Mouse (Mus musculus): Measurements from ENCODE around the gene Aff1. TPM values are rescaled to one million over a fixed set of nuclear protein-coding genes. Genes with fewer than 3 reads are reported as not detected.
A peak's percentile ranks its signal among the peaks of the same experiment; 100 is the strongest.

Aff1 gene
- total and polyA plus RNA-seq, 3 experiments, result 16.6 to 152 (median 51.3) TPM

DNA sequence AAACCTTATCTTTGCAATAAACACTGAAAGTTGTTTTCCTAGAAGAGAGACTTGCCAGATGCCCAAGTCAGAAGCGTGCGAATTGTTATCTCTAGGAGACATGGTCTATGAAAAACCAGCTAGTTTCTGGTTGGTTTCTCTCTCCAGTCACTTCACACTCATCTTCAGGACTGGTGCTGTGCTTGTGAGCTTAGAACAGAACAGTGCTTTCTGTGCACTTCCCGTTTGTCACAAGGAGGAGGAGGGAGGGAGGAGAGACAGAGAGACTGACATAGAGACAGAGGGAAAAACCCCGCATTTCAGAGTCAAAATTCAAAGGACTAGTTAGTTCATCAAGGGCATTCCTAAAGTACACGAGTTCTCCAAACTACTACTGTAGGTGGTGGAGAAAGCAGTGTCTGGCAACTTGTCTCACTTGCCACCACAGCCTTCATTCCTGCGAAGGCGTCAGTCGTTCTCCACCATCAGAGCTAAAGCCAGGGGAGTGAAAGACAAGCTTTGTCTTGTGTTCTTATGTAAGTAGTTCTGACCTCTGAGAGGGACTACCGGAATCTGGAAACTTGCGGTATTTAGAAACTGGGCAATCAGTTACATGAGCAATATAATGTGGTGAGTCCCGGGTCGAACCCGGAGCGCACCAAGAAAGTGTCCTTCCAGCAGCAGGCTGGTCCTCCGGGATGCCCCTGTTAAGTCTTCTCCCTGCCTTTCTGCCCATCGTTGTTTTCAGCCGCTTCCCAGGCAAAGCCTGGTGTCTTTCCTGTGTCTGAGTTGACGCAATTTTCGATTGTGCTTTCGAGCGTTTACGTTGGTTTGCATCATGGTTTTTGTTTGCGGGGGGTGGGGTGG, 60.7 kb downstream of the Aff1 start:
- H3K4me3 ChIP-seq (ENCODE audit: low read depth, low read length), result peak overlapping the region; percentile 91
- peaks cover 20% of the 10 kb centered on the region for H3K36me3 ChIP-seq (replicated peaks)
- no peaks in the 10 kb centered on the region for H3K27me3 ChIP-seq (ENCODE audit: insufficient read depth, low read length)
- no peaks in the 10 kb centered on the region for H3K9me3 ChIP-seq (replicated peaks)
- no peak for TF ChIP-seq GATA1 (IDR thresholded peaks at IDR 0.05; ENCODE audit: borderline replicate concordance, low read length)
- 0 out of 2 replicates have a peak, but pooled peaks have one; percentile 16 for TF ChIP-seq POLR2AphosphoS5 (IDR thresholded peaks at IDR 0.05; ENCODE audit: insufficient replicate concordance, low read depth, low read length)
- peak; percentile 69 for ATAC-seq (ENCODE audit: extremely low read depth, insufficient number of reproducible peaks, low FRiP score, poor library complexity, severe bottlenecking)
- DNase-seq (ENCODE audit: low spot score), result no peak
- peaks cover 67% of the 10 kb centered on the region for H3K4me1 ChIP-seq (ENCODE audit: insufficient read depth, low read depth, low read length)

DNA sequence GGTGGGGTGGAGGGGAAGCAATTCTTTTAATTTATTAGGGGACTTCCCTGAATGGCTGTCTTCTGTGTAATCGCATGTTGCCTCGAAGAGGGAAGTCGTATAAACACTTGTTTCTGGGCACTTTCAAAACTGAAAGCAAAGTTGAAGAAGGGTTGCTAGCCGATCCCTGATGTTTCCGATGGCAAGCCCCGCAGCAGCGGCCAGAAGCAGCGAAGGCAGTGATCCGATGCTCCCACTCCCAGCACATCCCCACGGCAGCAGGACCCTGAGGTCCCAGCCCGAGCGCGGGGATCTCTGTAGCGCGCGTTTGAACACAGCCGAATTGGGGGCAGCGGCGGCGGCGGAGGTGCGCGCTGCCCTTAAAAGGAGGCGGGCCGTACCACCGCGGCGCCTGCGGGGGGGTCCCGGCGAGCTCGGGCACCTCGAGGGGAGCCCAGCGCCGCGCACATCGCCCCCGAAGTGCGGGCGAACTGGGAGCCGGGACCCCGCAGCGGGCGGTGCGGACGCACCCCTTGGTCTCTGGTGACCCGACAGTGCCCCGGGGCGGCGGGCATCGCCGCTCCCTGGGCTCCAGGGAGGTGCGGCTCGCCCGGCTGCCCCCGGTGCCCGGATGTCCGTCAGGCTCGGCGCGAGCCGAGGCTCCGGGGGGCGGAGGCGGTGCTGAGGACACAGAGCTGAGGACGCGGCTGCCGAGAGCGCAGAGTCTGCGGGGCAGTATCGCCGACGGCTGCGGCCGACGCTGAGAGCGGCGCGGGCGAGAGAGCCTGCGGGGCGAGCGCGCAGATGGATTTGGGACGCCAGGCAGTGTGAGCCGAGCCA, 61.5 kb downstream of the Aff1 start:
- TF ChIP-seq TAL1 (conservative IDR thresholded peaks at IDR 0.05; ENCODE audit: low read depth, low read length) (no peak), POLR2AphosphoS5 (IDR thresholded peaks at IDR 0.05; ENCODE audit: insufficient replicate concordance, low read depth, low read length) (peak; percentile 90; the same call in 1 of the 2 replicates)
- H3K9me3 ChIP-seq (replicated peaks), result no peaks in the 10 kb centered on the region
- peak overlapping the region; percentile 91 for H3K4me3 ChIP-seq (ENCODE audit: low read depth, low read length)
- H3K36me3 ChIP-seq (replicated peaks), result peaks cover 26% of the 10 kb centered on the region
- peak; percentile 29; the same call in 1 of the 2 replicates for ATAC-seq (ENCODE audit: extremely low read depth, insufficient number of reproducible peaks, low FRiP score, poor library complexity, severe bottlenecking)
- H3K4me1 ChIP-seq (ENCODE audit: insufficient read depth, low read depth, low read length), result peaks cover 71% of the 10 kb centered on the region
- no peaks in the 10 kb centered on the region for H3K27me3 ChIP-seq (ENCODE audit: insufficient read depth, low read length)
- DNase-seq (ENCODE audit: low spot score), result peak; percentile 84

DNA sequence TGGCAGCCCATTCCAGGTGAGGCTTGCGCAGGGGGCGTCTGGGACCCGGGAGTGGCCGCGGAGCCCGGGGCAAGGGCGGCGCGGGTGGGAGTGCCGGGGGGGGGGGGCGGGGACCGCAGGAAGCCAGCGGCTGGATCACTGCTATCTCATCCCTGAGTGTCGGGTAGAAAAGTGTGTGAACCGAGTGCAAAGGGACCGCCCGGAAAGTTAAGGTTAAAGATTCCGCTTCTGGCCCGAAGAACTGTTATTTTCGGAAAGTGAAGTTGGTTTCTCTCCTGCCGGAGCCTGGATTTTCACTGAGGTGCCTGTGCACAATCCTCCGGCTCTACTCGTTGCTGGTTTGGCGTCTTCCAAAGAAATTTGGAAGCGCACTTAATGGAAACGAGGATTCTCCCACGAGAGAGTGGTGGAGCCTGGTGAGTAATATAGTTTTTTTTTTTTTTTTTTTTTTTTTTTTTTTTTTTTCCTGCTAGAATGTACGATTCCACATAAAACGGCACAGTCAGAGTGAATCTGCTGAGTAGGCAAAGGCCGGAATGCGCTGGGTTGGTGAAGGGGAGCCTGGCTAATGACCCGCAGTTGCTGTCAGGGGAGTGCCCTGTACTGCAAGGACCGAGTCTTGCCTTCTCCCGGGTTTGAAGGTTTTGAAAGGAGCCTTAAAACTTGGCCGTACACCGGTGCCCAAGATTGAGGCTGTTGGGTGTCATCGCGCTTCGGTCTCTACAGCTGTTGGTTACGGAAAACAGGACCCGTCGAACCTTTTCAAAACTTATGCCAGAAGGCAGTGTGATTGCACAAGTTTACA, 62.4 kb downstream of the Aff1 start:
- TF ChIP-seq CTCF (IDR thresholded peaks at IDR 0.05; ENCODE audit: low read depth, low read length) (no peak), TAL1 (conservative IDR thresholded peaks at IDR 0.05; ENCODE audit: low read depth, low read length) (no peak), GATA2 (IDR thresholded peaks at IDR 0.05; ENCODE audit: borderline replicate concordance, low read depth, low read length) (no peak), GATA1 (IDR thresholded peaks at IDR 0.05; ENCODE audit: borderline replicate concordance, low read length) (no peak), POLR2AphosphoS5 (IDR thresholded peaks at IDR 0.05; ENCODE audit: insufficient replicate concordance, low read depth, low read length) (no peak)
- H3K4me1 ChIP-seq (ENCODE audit: insufficient read depth, low read depth, low read length), result peaks cover 72% of the 10 kb centered on the region
- peaks cover 29% of the 10 kb centered on the region for H3K36me3 ChIP-seq (replicated peaks)
- ATAC-seq (ENCODE audit: extremely low read depth, insufficient number of reproducible peaks, low FRiP score, poor library complexity, severe bottlenecking) (no peak), DNase-seq (ENCODE audit: low spot score) (no peak)
- peak overlapping the region; percentile 91 for H3K4me3 ChIP-seq (ENCODE audit: low read depth, low read length)
- no peaks in the 10 kb centered on the region for H3K27me3 ChIP-seq (ENCODE audit: insufficient read depth, low read length)
- no peaks in the 10 kb centered on the region for H3K9me3 ChIP-seq (replicated peaks)

DNA sequence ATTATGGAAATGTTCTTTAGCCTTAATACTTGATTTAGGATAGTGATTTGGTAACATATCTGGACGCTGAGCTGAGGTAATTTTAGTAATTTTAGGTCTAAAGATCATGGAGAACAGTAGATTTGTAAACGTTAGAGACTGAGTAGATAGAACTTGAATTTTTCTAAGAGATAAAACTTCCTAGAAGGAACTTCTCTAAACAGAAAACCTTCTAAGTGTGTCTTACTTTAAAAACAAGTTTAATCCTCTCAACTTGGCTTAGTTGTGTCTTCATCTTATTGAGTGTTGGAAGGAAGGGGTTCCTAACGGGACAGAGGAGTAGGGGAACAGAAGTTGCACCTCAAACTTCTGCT, 62.9 kb downstream of the Aff1 start:
- Histone ChIP-seq H3K36me3 (replicated peaks) (peaks cover 29% of the 10 kb centered on the region), H3K4me1 (ENCODE audit: insufficient read depth, low read depth, low read length) (peaks cover 72% of the 10 kb centered on the region), H3K9me3 (replicated peaks) (no peaks in the 10 kb centered on the region), H3K27me3 (ENCODE audit: insufficient read depth, low read length) (no peaks in the 10 kb centered on the region), H3K4me3 (ENCODE audit: low read depth, low read length) (peak overlapping the region; percentile 91)
- TF ChIP-seq GATA2 (IDR thresholded peaks at IDR 0.05; ENCODE audit: borderline replicate concordance, low read depth, low read length), result no peak
- DNase-seq (ENCODE audit: low spot score), result no peak
- no peak for ATAC-seq (ENCODE audit: extremely low read depth, insufficient number of reproducible peaks, low FRiP score, poor library complexity, severe bottlenecking)

DNA sequence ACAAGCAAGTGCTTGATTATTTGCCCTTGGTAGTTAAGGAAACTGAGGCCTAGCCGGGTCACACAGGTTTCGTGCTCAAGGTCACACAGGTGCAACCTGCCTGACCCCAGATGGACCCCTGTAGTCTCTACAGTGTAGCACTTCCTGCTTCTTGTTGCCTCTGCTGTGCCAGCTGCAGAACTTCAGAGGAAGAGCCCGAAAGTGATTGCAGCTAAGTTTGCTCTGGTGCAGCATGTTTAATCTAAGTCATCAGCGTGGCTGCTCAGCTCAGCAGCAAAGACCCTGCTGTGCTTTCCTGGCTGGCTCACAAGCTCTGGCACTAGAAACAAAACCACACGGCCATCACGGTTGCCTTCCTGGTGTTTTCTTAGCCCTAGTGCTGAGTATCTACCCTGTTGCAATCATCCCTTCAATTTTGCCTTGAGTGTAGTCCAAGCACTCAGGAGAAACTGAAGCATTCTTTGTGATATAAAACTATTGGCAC, 64.1 kb downstream of the Aff1 start:
- H3K9me3 ChIP-seq (replicated peaks), result no peaks in the 10 kb centered on the region
- peak overlapping the region; percentile 60 for H3K4me3 ChIP-seq (ENCODE audit: low read depth, low read length)
- H3K4me1 ChIP-seq (ENCODE audit: insufficient read depth, low read depth, low read length), result peaks cover 73% of the 10 kb centered on the region
- H3K36me3 ChIP-seq (replicated peaks), result peaks cover 29% of the 10 kb centered on the region
- no peak for TF ChIP-seq GATA1 (IDR thresholded peaks at IDR 0.05; ENCODE audit: borderline replicate concordance, low read length)
- no peak for TF ChIP-seq TAL1 (conservative IDR thresholded peaks at IDR 0.05; ENCODE audit: low read depth, low read length)
- no peak for TF ChIP-seq POLR2AphosphoS5 (IDR thresholded peaks at IDR 0.05; ENCODE audit: insufficient replicate concordance, low read depth, low read length)
- no peak for TF ChIP-seq CTCF (IDR thresholded peaks at IDR 0.05; ENCODE audit: low read depth, low read length)
- TF ChIP-seq GATA2 (IDR thresholded peaks at IDR 0.05; ENCODE audit: borderline replicate concordance, low read depth, low read length), result no peak
- no peaks in the 10 kb centered on the region for H3K27me3 ChIP-seq (ENCODE audit: insufficient read depth, low read length)
- no peak for DNase-seq (ENCODE audit: low spot score)
- ATAC-seq (ENCODE audit: extremely low read depth, insufficient number of reproducible peaks, low FRiP score, poor library complexity, severe bottlenecking), result no peak

DNA sequence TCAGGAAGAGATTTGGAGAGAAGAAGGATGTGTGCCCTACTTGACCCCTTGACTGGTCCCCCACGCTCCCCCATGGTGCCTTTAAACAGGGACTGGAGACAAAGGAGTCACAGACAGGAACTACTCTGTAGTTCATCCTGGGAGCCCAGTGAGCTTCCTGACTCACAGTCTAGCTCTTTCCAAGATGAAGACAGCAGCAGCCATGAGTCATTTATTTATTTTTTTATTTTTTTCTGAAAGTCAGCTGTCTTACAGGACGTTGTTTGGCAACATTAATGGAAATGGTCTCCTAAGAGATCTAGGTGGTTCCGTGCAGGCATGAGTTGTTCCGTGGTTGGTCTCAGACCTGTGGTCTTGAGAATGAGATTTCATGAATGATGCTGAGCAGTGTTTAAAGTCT, 66.3 kb downstream of the Aff1 start:
- Histone ChIP-seq H3K9me3 (replicated peaks) (no peaks in the 10 kb centered on the region), H3K4me1 (ENCODE audit: insufficient read depth, low read depth, low read length) (peaks cover 81% of the 10 kb centered on the region), H3K27me3 (ENCODE audit: insufficient read depth, low read length) (no peaks in the 10 kb centered on the region), H3K4me3 (ENCODE audit: low read depth, low read length) (no peak overlapping the region; the same call in 1 of the 2 replicates), H3K36me3 (replicated peaks) (peaks cover 38% of the 10 kb centered on the region)
- no peak for DNase-seq (ENCODE audit: low spot score)
- no peak for TF ChIP-seq POLR2AphosphoS5 (IDR thresholded peaks at IDR 0.05; ENCODE audit: insufficient replicate concordance, low read depth, low read length)
- ATAC-seq (ENCODE audit: extremely low read depth, insufficient number of reproducible peaks, low FRiP score, poor library complexity, severe bottlenecking), result no peak
